Mouse (Mus musculus) bone marrow macrophage, adult 2 months (primary cell): Measurements from ENCODE around the gene Tspan32.

Experiments used
- CTCF ChIP-seq: IDR thresholded peaks from 2 replicates; pipeline ENCODE4 v1.5.1; 2012; ENCODE audit warnings: low read depth, mild to moderate bottlenecking, low read length, moderate library complexity
- POLR2A ChIP-seq: IDR thresholded peaks from 2 replicates; pipeline ENCODE4 v1.6.1; 2012; ENCODE audit warnings: mild to moderate bottlenecking, low read depth, low read length, borderline replicate concordance

- TF ChIP-seq CTCF: no peak
- TF ChIP-seq POLR2A: no peak
These were observed 4.3 kb downstream of the Tspan32 start for GRCm38 (mm10) chr7:143008996-143009665.
